Mouse (Mus musculus) adrenal gland, postnatal 25 days (tissue): Measurements from ENCODE around the gene Hspb6. TPM values are rescaled to one million over a fixed set of nuclear protein-coding genes. Genes with fewer than 3 reads are reported as not detected.

Source experiments
- DNase-seq: peaks from one replicate; pipeline ENCODE4 v3.0.0; 2021; ENCODE audit warnings: mixed read lengths
- long read RNA-seq: library from polyadenylated mRNA; stranded (forward); transcript quantifications from one replicate; pipeline ENCODE4 v2.0.0, GENCODE M21; 2021
- total RNA-seq: library from RNA; stranded (reverse); gene quantifications from 2 replicates; pipeline ENCODE4 v1.2.3, GENCODE M21; 2021

Hspb6 gene
- 30.2 and 33.5 TPM in 2 replicates for total RNA-seq
- long read RNA-seq, transcript Hspb6-201 (3 exons, 1,363 nt): major isoform, 16 of 22 reads
- long read RNA-seq, partial matches to known transcripts: 0 of 22 reads
- long read RNA-seq, other reads (novel, unspliced or antisense): 3 of 22 reads

DNA sequence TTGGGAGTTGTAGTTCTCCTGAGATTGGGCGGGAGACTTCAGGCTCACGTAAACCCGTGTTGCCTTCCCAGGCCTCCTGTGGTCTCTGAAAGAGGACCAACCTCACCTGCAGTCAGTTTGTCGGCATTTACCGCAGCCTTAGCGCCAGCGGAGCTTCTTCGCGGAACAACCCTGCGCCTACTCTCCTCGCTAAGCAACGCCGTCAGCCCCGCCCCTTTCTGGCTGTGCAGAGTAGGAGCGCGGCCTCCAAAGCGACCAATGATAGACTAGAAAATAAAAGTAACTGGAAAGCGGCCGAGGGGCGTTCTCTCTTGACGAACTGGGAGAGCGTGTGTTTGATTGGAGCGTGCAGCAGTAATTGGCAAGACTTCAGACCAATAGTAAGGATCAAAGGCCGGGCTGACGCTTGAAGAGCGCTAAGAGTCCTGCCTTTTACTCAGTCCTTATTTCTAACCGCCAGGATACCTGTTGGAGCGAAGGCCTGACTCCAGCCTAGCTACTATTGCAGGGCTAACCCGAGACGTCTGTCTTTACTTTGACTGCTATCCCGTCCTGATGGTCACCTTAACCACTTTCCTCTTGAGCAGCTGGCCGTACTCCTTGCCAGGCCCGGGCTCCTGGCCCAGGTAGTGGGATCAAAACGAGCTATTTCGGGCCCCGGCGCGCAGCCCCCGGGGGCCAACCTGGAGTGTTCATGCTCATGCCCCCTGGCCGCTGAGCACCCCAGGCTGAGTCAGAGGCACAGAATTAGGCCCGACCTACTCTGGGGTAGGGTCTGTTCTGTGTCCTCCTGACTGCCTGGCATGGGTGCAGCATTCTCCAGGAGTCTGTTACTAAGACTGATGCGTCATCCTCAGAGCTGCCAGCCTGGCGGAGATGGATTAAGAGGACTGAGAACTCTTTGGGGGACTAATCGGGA lies at the start of gene Hspb6, which contains the start of gene Proser3:
TSS of gene Hspb6 (plus strand) at position 77 of the 919 bp plus-strand sequence.
TSS of gene Proser3 (minus strand) at position 198 of the 919 bp plus-strand sequence.
- DNase-seq: peak; percentile 93

DNA sequence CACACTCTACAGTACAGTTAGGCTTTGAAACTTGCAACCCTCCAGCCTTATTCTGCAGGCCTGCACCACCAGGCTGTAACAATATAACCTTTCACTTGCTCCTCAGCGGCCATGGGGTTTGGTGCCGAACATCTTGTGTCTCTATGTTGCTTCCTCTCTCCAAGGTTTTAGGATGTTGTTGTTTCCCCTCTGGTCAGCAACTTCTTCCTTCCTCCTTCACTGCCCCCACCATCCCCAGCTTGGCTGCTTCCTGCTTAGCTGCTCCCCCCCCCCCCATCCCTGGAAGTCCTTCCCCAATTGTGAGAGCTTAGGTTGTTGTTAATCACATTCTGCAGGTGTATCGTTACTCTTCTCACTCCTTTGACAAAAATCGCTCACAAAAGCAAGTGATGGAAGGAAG lies 43.9 kb upstream of the Hspb6 start:
- DNase-seq: no peak

DNA sequence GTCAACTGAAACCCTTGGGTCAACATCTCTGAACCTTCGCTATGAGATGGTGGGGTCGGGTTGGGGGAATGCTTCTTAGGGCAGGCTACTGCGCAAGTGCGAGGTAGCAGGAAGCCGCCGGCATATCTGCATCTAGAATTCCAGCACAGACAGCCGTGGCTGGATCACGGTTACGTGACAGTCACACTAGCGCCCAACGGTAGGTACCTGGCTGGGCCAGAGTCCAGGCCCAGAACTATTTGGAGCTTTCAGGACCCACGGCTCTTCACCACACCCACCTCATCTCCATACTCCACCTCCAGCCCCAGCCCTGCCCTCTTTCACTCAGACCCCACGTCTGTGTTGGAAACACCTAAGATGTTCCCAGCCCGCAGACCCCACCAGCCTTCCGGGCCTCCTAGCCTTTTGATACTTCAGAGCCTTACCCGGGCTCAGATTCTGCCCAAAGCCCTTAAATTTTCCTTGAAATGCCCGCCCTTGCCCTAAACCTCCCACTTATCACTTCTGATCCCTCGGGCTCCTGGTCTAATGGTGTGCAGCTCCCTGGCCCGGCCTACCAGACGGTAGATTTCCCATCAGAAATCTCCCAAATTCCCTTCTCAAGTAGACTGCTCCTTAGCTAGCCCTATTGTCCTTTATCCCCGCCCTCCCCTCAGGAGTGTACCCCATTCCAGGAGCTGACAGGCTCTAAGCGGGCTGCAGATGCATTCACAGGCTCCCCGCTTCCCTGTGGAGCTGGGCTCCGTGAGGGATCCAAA lies 36.8 kb upstream of the Hspb6 start:
- no peak for DNase-seq

DNA sequence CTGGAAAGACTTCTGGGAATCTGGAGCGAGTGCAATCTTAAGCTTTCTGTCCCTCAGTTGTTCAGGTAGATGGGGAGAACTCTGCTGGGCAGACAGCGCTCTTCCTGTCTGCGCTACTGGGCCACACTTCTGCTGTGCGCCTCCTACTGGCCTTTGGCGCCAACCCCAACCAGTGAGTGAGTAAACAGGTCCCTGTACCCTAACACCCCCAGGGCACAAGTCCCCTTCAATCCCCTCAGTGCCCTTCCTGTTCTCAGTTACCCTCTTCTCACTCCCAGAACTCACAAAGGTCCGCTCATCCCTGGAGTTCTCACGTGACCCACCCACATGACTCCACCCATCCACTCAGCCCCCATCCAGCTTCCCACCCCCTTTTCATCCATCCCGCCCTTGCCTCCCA lies 33.7 kb upstream of the Hspb6 start:
- DNase-seq: no peak

DNA sequence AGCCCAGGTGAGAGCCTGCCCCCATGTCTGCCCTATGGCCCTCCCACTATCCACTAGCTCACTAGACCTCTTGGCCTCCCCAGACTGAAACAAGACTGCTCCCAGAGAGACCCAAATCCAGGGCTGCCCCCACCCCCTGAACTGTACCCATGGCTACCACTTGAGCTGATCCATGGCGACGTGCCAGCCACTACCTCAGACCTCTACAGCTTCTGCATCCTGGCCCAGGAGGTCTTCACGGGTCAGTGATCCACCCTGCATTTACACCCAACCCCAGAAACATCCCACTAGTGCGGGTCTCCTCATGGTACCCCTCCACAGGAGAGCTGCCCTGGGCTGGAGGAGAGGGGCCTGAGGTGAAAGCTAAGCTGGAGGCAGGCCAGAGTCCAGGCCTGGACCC lies 31.6 kb upstream of the Hspb6 start:
- DNase-seq: no peak

DNA sequence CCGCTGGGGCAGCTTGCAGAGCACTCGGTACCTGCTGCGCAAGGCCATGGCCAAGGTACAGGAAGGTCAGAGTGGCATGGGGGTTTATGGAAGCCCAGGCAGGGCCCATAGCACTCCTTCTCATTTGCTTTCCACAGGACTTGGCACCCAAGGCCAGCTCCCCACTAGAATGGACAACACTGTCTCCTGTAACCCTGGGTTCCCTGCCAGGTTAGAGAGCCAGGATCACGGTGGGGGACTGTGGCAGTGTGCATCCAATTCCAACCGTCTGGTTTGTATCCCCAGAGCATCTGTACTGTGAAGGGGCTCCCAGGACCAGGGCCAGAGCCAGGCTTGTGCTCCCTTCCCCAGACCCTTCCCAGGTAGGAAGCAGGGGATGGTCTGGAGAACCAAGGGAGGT lies 31.1 kb upstream of the Hspb6 start:
- no peak for DNase-seq

DNA sequence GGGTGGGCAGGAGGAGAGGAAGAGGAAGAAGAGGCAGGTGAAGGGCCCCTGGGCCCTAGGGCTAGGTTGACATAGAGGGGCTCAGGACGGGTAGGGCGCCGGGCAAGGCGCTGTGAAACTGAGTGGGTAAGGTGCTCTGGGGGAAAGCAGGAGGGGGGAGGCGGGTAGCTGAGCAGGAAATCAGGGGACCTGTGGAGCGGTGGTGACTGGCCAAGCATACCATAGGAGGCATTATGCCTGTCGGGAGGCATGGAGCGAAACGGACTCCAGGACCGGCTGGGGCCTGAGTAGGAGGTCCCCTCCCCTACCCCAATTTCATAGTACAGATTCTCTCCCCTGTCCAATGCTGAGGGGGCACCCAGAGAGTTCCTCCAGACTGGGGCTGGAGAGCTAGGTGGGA lies 29.1 kb upstream of the Hspb6 start:
- no peak for DNase-seq

DNA sequence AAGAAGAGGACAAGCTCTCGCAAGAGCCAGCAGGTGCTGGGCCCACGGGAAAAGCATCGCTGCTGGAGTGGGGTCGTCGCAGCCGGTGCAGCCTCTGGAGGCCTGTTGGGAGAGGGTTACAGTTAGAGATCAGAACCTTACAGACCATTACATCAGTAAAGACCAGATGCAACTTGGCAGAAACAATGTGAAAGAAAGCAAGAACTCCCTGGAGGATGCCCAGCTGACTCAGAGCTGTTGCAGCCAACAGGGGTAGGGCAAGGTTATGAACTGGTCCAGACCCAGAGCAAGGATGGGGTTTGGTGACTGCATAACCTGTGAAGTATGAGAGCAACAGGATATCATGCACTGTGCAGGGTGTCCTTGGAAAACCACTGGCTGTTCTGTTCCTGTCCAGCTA lies 27.5 kb upstream of the Hspb6 start:
- no peak for DNase-seq

DNA sequence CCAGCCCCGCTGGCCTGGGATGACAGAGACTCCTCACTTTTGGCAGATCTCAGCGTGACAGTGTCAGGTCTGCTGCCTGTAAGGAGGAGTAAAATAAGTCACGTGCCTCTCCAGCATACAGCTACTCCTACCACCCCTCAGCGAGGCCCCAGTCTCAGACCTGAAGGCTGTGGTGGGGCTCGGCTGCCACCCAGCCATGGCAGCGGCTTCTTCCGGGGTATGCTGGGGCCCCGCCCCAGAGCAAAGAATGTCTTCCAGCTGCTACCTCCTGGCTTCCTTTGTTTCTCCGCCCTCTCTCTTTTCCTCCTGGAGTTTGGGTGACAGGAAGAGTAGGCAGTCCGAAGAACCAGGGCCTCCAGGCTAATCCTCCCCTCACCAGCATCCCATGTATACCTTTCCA lies 26.0 kb upstream of the Hspb6 start:
- no peak for DNase-seq

DNA sequence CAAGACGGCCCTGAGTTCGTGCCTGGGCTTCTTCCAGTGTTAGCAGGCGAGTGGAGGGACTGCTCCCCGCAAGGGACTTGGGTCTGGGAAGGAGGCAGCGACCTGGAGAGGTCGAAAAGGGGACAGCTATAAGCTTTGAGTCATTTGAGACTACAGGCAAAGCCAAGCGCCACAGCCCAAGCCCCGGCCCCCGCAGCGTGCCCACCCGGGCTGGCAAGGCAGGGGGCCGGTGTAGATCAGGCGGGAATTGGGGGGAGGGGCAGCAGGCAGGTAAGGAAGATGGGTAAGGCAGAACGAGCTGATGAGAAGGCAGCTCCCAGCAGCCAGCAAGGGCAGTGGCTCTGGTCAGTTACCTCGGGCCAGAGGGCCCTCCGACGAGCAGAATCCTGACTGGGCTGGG lies 25.6 kb upstream of the Hspb6 start:
- no peak for DNase-seq

DNA sequence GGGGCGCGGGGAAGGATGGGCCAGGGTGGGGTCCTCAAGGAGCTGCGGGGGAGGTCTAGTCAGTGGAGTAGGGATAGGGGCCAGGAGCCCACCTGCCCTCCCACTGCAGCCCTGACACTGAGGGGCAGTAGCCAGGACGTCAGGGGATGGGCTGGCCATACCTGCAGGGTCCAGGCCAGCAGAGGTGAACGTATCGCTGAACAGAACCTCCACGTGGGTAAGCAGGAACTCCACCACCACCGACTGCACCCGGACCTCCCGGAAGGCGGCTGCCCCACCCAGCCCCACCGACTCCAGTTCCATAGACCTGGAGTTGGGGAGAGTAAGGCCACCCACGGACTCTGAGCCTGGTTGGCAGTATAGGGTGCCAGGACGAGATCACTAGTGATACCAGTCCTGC lies 25.0 kb upstream of the Hspb6 start:
- DNase-seq: no peak

DNA sequence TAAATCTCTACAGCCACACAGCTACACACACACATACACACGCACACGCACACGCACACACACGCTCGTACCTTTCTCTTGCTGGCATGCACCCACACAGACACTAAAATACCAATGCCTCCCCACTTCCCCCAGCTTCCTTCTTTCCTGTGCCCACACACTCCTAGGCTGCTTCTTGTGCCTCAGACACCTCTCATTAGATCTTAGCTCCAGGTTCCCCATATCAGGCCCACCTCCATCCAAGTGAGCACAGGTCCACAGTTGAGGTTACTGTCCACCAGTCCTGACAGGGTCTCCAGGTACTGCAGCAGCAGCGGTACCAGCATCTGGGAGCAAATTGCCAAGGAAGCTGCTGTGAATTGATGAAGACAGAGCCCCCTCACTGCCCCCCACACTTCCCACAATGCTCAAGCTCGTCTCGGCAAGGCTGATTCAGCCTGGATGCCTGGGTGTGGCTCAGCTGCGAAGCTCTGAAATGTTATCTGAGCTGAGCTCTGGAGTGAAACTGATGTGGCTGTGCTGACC lies 20.6 kb upstream of the Hspb6 start:
- no peak for DNase-seq

DNA sequence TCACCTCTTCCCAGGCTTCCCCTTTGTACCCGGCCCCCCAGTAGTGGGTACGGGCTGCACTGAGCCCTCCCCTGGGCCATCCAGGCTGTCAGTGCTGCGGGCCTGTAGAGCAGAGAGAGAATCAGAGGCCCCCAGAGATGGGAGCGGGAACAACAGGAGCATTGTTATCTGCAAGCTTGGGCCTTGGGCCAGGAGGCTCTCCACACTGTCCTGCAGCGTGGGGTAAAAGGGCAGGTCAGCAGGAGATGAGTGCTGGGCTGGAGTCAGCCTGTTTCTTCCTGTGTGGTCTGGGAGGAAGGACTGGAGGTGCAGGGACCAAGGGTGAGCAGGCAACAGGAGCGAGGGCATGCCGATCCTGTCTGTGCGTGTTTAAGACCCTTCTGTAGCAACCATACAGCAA lies 19.0 kb upstream of the Hspb6 start:
- no peak for DNase-seq

DNA sequence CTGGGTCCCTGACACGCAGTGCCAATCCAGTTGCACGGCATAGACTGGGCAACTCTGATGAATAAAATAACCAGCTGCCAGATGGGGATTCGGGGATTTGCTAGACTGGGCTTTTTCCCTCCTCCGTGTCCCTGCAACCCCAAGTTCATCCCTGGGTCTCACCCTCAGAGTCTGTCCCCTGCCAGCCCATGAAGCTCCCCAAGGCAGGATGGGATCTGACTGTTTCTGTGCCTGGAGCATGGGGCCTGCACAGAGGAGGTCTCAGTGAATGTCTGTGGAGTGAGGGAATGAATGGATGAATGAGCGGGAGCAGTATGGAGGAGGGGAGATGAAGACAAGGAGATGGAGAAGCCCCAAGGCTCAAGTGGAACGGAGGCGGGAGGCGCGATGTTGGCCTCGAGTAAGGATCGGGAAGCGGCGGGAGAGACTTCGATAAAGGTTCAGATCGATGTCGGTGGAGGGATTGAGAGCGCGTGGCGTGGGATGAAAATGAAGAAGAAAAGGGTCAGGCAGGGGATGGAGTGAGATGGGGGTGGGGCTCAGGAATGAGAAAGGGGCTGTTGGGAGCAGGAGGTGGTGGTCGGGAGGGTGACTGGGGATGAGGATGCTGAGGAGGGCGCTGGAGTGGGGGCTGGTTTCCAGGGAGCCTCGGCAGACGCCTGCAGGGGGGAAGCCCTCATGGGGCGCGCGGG lies 17.9 kb upstream of the Hspb6 start:
- DNase-seq: no peak

DNA sequence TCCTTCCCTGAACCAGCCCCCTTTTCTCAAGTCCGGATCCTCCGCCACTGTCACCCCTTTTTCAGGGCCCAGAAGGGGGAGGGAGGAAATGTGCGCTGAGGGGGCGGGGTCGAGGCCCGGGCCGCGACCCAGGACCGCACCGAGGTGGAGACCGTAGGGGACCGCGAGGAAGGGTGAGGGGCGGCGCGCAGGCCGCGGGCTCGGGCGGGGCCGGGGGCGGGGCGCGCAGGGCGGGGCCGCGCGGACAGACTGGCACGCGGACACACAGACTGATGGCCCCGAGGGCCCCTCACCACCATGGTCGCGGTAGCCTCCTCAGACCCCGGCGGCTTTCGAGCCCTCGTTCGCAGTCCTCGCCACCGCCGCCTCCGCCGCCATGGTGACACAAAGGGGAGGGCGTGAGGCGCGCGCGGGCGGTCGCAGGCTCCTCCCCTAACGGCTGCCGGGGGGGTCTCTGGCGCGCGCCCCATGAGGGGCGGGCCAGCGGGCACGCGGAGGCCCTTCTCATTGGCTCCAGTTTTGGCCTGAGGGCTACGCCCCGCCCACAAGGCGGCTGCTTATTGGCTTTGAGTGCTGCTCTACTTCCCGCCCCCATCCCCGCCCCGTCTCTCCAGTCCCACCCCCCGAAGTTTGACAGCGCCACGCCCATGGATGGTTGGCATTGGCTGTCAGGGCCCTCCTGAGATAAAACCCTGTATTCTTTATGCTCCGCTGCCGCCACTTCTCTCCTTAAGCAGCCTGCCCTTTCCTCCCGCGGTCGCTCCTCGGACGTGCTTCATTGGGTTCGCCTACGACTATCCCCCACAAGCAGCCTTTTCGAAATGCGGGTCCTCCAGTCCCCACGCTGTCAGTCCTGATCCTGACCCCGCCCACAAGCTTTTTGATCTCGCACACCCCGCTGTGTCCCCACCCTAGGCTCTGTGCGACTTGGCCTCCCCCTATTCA lies 17.1 kb upstream of the Hspb6 start, which contains the start of gene Arhgap33:
TSS of gene Arhgap33 (minus strand) at position 428 of the 945 bp plus-strand sequence.
- DNase-seq: peak; percentile 96

DNA sequence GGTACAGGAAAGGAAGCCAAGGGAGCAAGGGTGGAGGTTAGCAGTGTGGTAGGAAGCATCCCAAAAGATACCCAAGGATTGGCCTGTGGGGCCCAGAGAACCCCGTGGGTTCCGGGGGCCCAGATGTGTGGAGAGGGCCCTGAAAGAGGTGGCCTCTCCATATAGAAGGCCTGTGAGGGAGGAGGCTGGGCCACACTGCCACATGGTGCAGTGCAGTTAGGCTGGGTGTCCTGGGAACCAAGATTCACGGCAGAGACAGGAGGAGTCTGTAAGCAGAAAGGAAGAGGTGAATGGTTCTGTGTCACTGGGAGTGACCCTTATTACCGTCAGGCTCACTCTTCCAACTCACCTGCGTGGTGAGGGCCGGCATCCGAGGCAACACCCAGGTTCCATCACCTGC lies 11.4 kb upstream of the Hspb6 start:
- DNase-seq: no peak

DNA sequence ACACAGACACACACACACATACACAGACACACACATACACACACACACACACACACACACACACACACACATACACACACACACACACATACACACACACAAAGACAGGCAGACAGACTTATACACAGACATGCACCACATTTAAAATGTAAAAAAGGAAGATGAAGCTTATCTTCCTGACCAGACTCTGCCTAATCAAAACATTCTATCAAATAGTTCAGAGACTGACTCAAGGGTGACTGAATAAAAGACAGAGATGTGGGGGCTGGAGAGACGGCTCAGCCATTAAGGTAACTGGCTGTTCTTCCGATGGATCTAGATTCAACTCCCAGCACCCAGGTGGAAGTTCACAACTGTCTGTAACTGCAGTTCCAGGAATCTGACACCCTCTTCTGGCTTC lies 7.7 kb upstream of the Hspb6 start:
- DNase-seq: no peak

DNA sequence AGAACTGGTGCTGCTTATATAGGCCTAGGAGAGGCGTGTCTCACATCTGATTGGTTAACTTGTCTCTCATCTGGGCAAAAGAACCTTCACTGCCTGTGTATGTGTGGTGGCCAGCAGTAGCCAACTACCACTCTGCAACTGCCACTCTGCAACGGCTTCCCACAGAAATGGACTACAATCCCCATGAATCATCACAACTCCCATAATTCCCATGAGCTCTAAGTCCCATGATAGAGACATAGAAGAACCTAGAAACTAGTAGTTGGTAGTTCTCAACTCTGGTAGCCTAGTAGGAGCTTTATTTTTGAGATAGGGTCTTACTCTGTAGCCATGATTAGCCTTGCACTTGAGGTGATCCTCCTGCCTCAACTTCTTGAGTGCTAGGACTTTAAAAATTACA lies 2.1 kb upstream of the Hspb6 start:
- no peak for DNase-seq

DNA sequence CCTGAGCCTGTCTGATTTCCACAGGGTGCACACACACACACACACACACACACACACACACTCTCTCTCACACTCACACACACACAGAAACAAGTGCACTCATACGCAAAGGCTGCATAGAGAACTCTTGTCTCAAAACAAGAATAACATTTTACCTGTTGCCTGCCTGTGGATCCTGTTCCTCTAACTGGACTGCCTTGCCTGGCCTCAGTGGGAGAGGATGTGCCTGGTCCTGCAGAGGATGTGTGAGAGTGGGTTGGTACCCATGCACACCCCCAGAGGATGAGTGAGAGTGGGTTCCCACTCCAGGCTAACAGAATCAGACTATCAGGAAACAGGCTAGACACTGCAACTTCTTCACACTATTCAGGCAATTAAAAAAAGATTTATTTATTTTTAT lies 1.4 kb upstream of the Hspb6 start:
- DNase-seq: no peak

DNA sequence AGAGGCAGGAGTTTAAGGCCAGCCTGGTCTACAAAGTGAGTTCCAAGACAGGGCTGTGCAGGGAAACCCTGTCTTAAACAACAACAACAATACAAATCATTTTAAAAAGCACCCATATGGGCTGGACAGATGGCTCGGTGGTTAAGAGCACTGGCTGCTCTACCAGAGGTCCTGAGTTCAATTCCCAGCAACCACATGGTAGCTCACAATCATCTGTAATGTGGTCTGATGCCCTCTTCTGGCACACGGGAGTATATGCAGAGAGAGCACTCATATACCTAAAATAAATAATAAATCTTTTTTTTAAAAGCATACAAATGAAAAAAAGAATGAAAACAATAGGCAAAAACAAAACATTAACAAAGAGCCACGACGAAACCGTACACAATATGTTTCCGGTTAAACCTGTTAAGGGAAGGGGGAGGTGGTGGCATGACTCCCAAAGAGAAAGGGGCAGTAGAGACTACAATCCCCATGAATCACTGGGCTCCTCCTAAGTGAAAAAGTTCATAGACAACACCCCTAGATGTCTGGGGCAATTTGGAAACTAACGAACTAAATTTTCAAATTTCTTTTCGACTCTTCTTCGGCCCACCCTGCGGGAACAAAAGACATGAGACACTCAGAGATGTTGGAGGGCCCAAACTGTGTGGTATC lies 405 bp upstream of the Hspb6 start:
- DNase-seq: no peak
